Mouse (Mus musculus) kidney, adult 9 months (tissue): Measurements from ENCODE around the gene Anapc15-ps.
"Not testable (repeated sequence)": the region's sequence is repeated elsewhere in the genome, so short reads cannot be mapped to it uniquely, and the experiment has no call there.

Source experiments
- DNase-seq: peaks from one replicate; pipeline ENCODE4 v3.0.0; 2022

Gene Anapc15-ps

GRCm38 (mm10) chr10:95667371-95668030, 5.8 kb downstream of the Anapc15-ps start:
- peak; percentile 42 for DNase-seq

GRCm38 (mm10) chr10:95666791-95667190, 6.5 kb downstream of the Anapc15-ps start:
- no peak for DNase-seq

GRCm38 (mm10) chr10:95665426-95665990, 7.7 kb downstream of the Anapc15-ps start:
- DNase-seq, result no peak

GRCm38 (mm10) chr10:95664613-95665012, 8.6 kb downstream of the Anapc15-ps start:
- no peak for DNase-seq

GRCm38 (mm10) chr10:95660356-95660755, 12.9 kb downstream of the Anapc15-ps start:
- DNase-seq, result no peak

GRCm38 (mm10) chr10:95659471-95660150, 13.6 kb downstream of the Anapc15-ps start:
- no peak for DNase-seq

- DNase-seq, result no peak
Measured at GRCm38 (mm10) chr10:95658836-95659343, 14.4 kb downstream of the Anapc15-ps start.

- no peak for DNase-seq
Measured at GRCm38 (mm10) chr10:95656236-95657225, 16.7 kb downstream of the Anapc15-ps start.

GRCm38 (mm10) chr10:95652131-95652530, 21.1 kb downstream of the Anapc15-ps start:
- no peak for DNase-seq

- DNase-seq, result peak; percentile 66
Measured at GRCm38 (mm10) chr10:95648326-95648888, 24.8 kb downstream of the Anapc15-ps start.

- no peak for DNase-seq
Measured at GRCm38 (mm10) chr10:95647128-95647527, 26.1 kb downstream of the Anapc15-ps start.

GRCm38 (mm10) chr10:95646576-95646975, 26.7 kb downstream of the Anapc15-ps start:
- DNase-seq, result peak; percentile 86

- peak; percentile 80 for DNase-seq
Measured at GRCm38 (mm10) chr10:95643696-95644360, 29.4 kb downstream of the Anapc15-ps start.

GRCm38 (mm10) chr10:95643042-95643441, 30.2 kb downstream of the Anapc15-ps start:
- no peak for DNase-seq

GRCm38 (mm10) chr10:95641335-95641734, 31.9 kb downstream of the Anapc15-ps start:
- no peak for DNase-seq

GRCm38 (mm10) chr10:95639429-95639828, 33.8 kb downstream of the Anapc15-ps start:
- DNase-seq, result no peak

GRCm38 (mm10) chr10:95634751-95635150, 38.5 kb downstream of the Anapc15-ps start:
- DNase-seq, result no peak

GRCm38 (mm10) chr10:95634261-95634660, 39.0 kb downstream of the Anapc15-ps start:
- DNase-seq, result no peak

- no peak for DNase-seq
Measured at GRCm38 (mm10) chr10:95631568-95631967, 41.7 kb downstream of the Anapc15-ps start.

- no peak for DNase-seq
Measured at GRCm38 (mm10) chr10:95630726-95631345, 42.4 kb downstream of the Anapc15-ps start.

- DNase-seq, result not testable (repeated sequence)
Measured at GRCm38 (mm10) chr10:95630166-95630565, 43.1 kb downstream of the Anapc15-ps start.
